Mouse (Mus musculus): ENCODE data around the gene Tead1.

Gene Tead1

GRCm38 (mm10) chr7:112679171-112679512, at the start of gene Tead1:
TSS of gene Tead1 (plus strand) at chr7:112679318.
- DNase-seq (ENCODE audit: low spot score in 2 of 2) = peak; percentile 62 to 83

- DNase-seq (ENCODE audit: low spot score in 2 of 2) = no peak
Observed at GRCm38 (mm10) chr7:112634505-112635213, 44.5 kb upstream of the Tead1 start.

GRCm38 (mm10) chr7:112635936-112636335, 43.2 kb upstream of the Tead1 start:
- DNase-seq (ENCODE audit: low spot score in 2 of 2) = no peak

- DNase-seq (ENCODE audit: low spot score in 2 of 2) = no peak
Observed at GRCm38 (mm10) chr7:112643866-112644543, 35.1 kb upstream of the Tead1 start.

- DNase-seq (ENCODE audit: low spot score in 2 of 2) = no peak
Observed at GRCm38 (mm10) chr7:112644701-112645100, 34.4 kb upstream of the Tead1 start.

GRCm38 (mm10) chr7:112645724-112646123, 33.4 kb upstream of the Tead1 start:
- DNase-seq (ENCODE audit: low spot score in 2 of 2) = no peak

GRCm38 (mm10) chr7:112647417-112647816, 31.7 kb upstream of the Tead1 start:
- DNase-seq (ENCODE audit: low spot score in 2 of 2) = no peak

GRCm38 (mm10) chr7:112656141-112656662, 22.9 kb upstream of the Tead1 start:
- no peak for DNase-seq (ENCODE audit: low spot score in 2 of 2)

- DNase-seq (ENCODE audit: low spot score in 2 of 2) = no peak
Observed at GRCm38 (mm10) chr7:112658939-112659338, 20.2 kb upstream of the Tead1 start.

- DNase-seq (ENCODE audit: low spot score in 2 of 2) = no peak
Observed at GRCm38 (mm10) chr7:112659816-112660215, 19.3 kb upstream of the Tead1 start.

GRCm38 (mm10) chr7:112660325-112660724, 18.8 kb upstream of the Tead1 start:
- no peak for DNase-seq (ENCODE audit: low spot score in 2 of 2)

GRCm38 (mm10) chr7:112662398-112663313, 16.5 kb upstream of the Tead1 start:
- DNase-seq (ENCODE audit: low spot score in 2 of 2) = no peak

GRCm38 (mm10) chr7:112663314-112663966, 15.7 kb upstream of the Tead1 start:
- no peak for DNase-seq (ENCODE audit: low spot score in 2 of 2)

GRCm38 (mm10) chr7:112669993-112670392, 9.1 kb upstream of the Tead1 start:
- DNase-seq (ENCODE audit: low spot score in 2 of 2) = no peak

GRCm38 (mm10) chr7:112678418-112679170, 524 bp upstream of the Tead1 start:
- DNase-seq (ENCODE audit: low spot score in 2 of 2) = no peak

- no peak for DNase-seq (ENCODE audit: low spot score in 2 of 2)
Observed at GRCm38 (mm10) chr7:112679513-112680245, 561 bp downstream of the Tead1 start.

GRCm38 (mm10) chr7:112680498-112681251, 1.6 kb downstream of the Tead1 start:
- no peak for DNase-seq (ENCODE audit: low spot score in 2 of 2)

- DNase-seq (ENCODE audit: low spot score in 2 of 2) = no peak
Observed at GRCm38 (mm10) chr7:112684626-112685561, 5.8 kb downstream of the Tead1 start.

Measured in spleen, postnatal 4 days (tissue).